Mouse (Mus musculus): ENCODE data around the gene Ptpn9. TPM values are rescaled to one million over a fixed set of nuclear protein-coding genes. Genes with fewer than 3 reads are reported as not detected.
"Not testable (repeated sequence)": the region's sequence is repeated elsewhere in the genome, so short reads cannot be mapped to it uniquely, and the experiment has no call there.

Gene Ptpn9
- 28.6 and 30.7 TPM in 2 replicates for polyA plus RNA-seq (2015; fragmentation: Nextera tagmentation; extraction: Ambion mirVana)

GRCm38 (mm10) chr9:56994286-56995197, at the start of gene Ptpn9:
Gene Ptpn9 (plus strand): TSS chr9:56994923.
- peak; percentile 82 for ATAC-seq (ENCODE audit: insufficient number of reproducible peaks, insufficient read depth, low FRiP score, low TSS enrichment, low read depth)
- Histone ChIP-seq H3K4me2 (peak within 1 kb of the TSS; percentile 77), H3K4me3 (peak within 1 kb of the TSS; percentile 94), H3K9ac (peak within 1 kb of the TSS; percentile 95), H3K27ac (peak within 1 kb of the TSS; percentile 98), H3K27me3 (no peaks in the 10 kb centered on the region), H3K9me3 (no peaks in the 10 kb centered on the region), H3K36me3 (no peaks in the 10 kb centered on the region), H3K4me1 (peaks cover 6% of the 10 kb centered on the region; the same call in 1 of the 2 replicates)
- WGBS = 2% methylated on average over 62 of the region's 62 CpGs

- H3K36me3 ChIP-seq; H3K27me3 ChIP-seq; H3K4me3 ChIP-seq; H3K9ac ChIP-seq; ATAC-seq (ENCODE audit: insufficient number of reproducible peaks, insufficient read depth, low FRiP score, low TSS enrichment, low read depth); H3K9me3 ChIP-seq; H3K4me2 ChIP-seq; H3K27ac ChIP-seq: not testable (repeated sequence)
- peaks cover 11% of the 10 kb centered on the region for H3K4me1 ChIP-seq
- 23% methylated on average over 3 of the region's 3 CpGs for WGBS
Observed at GRCm38 (mm10) chr9:56947481-56947880, 47.2 kb upstream of the Ptpn9 start.

- H3K36me3 ChIP-seq; H3K4me3 ChIP-seq; H3K9me3 ChIP-seq; H3K27me3 ChIP-seq; ATAC-seq (ENCODE audit: insufficient number of reproducible peaks, insufficient read depth, low FRiP score, low TSS enrichment, low read depth); H3K9ac ChIP-seq; H3K27ac ChIP-seq; H3K4me2 ChIP-seq: not testable (repeated sequence)
- H3K4me1 ChIP-seq = peaks cover 11% of the 10 kb centered on the region
- WGBS = 84% methylated on average over 5 of the region's 5 CpGs
Observed at GRCm38 (mm10) chr9:56948699-56949098, 46.0 kb upstream of the Ptpn9 start.

- Histone ChIP-seq H3K36me3 (no peaks in the 10 kb centered on the region), H3K27ac (peak overlapping the region; percentile 72), H3K9me3 (no peaks in the 10 kb centered on the region), H3K27me3 (no peaks in the 10 kb centered on the region), H3K4me1 (peaks cover 11% of the 10 kb centered on the region), H3K9ac (peak overlapping the region; percentile 67), H3K4me3 (peak overlapping the region; percentile 65), H3K4me2 (peak overlapping the region; percentile 82)
- 17% methylated on average over 13 of the region's 13 CpGs for WGBS
- no peak for ATAC-seq (ENCODE audit: insufficient number of reproducible peaks, insufficient read depth, low FRiP score, low TSS enrichment, low read depth)
Observed at GRCm38 (mm10) chr9:56949767-56950166, 45.0 kb upstream of the Ptpn9 start.

- Histone ChIP-seq H3K4me3 (peak within 1 kb of the TSS; percentile 65), H3K36me3 (peaks cover 3% of the 10 kb centered on the region; the same call in 1 of the 2 replicates), H3K9me3 (no peaks in the 10 kb centered on the region), H3K4me2 (peak within 1 kb of the TSS; percentile 82), H3K27me3 (no peaks in the 10 kb centered on the region), H3K27ac (peak within 1 kb of the TSS; percentile 95), H3K4me1 (peaks cover 11% of the 10 kb centered on the region), H3K9ac (peak within 1 kb of the TSS; percentile 83)
- peak; percentile 98 for ATAC-seq (ENCODE audit: insufficient number of reproducible peaks, insufficient read depth, low FRiP score, low TSS enrichment, low read depth)
- WGBS = under 1% methylated on average over 50 of the region's 50 CpGs
Observed at GRCm38 (mm10) chr9:56950414-56951400, 44.0 kb upstream of the Ptpn9 start, which contains the start of gene Snupn. Gene Snupn (plus strand): TSS chr9:56950878.

GRCm38 (mm10) chr9:56953562-56953961, 41.2 kb upstream of the Ptpn9 start:
- Histone ChIP-seq H3K4me1 (peaks cover 11% of the 10 kb centered on the region), H3K36me3 (peaks cover 18% of the 10 kb centered on the region; the same call in 1 of the 2 replicates), H3K27me3 (no peaks in the 10 kb centered on the region), H3K4me2 (no peak overlapping the region), H3K9ac (no peak overlapping the region), H3K27ac (no peak overlapping the region), H3K4me3 (no peak overlapping the region), H3K9me3 (no peaks in the 10 kb centered on the region)
- WGBS = 93% methylated on average over 1 of the region's 1 CpGs
- ATAC-seq (ENCODE audit: insufficient number of reproducible peaks, insufficient read depth, low FRiP score, low TSS enrichment, low read depth) = no peak

GRCm38 (mm10) chr9:56956966-56957675, 37.6 kb upstream of the Ptpn9 start:
- 0 out of 2 replicates have a peak, but pooled peaks cover 3% of the 10 kb centered on the region for H3K9me3 ChIP-seq
- peaks cover 39% of the 10 kb centered on the region for H3K36me3 ChIP-seq
- no peak for ATAC-seq (ENCODE audit: insufficient number of reproducible peaks, insufficient read depth, low FRiP score, low TSS enrichment, low read depth)
- 71% methylated on average over 7 of the region's 7 CpGs for WGBS
- H3K9ac ChIP-seq = no peak overlapping the region
- no peak overlapping the region for H3K4me3 ChIP-seq
- no peaks in the 10 kb centered on the region for H3K27me3 ChIP-seq
- H3K4me2 ChIP-seq = no peak overlapping the region
- no peak overlapping the region for H3K27ac ChIP-seq
- H3K4me1 ChIP-seq = no peaks in the 10 kb centered on the region

GRCm38 (mm10) chr9:56958689-56959088, 36.0 kb upstream of the Ptpn9 start:
- 0 out of 2 replicates have a peak, but pooled peaks cover 3% of the 10 kb centered on the region for H3K9me3 ChIP-seq
- H3K4me3 ChIP-seq = no peak overlapping the region
- H3K4me1 ChIP-seq = no peaks in the 10 kb centered on the region
- no peak overlapping the region for H3K27ac ChIP-seq
- H3K36me3 ChIP-seq = peaks cover 54% of the 10 kb centered on the region
- H3K9ac ChIP-seq = no peak overlapping the region
- ATAC-seq (ENCODE audit: insufficient number of reproducible peaks, insufficient read depth, low FRiP score, low TSS enrichment, low read depth) = no peak
- no peak overlapping the region for H3K4me2 ChIP-seq
- H3K27me3 ChIP-seq = no peaks in the 10 kb centered on the region
- WGBS = 90% methylated on average over 2 of the region's 2 CpGs

GRCm38 (mm10) chr9:56961591-56961990, 33.1 kb upstream of the Ptpn9 start:
- ATAC-seq (ENCODE audit: insufficient number of reproducible peaks, insufficient read depth, low FRiP score, low TSS enrichment, low read depth) = no peak
- Histone ChIP-seq H3K4me3 (no peak overlapping the region), H3K27ac (no peak overlapping the region), H3K36me3 (peaks cover 62% of the 10 kb centered on the region), H3K9me3 (0 out of 2 replicates have a peak, but pooled peaks cover 3% of the 10 kb centered on the region), H3K4me1 (no peaks in the 10 kb centered on the region), H3K9ac (no peak overlapping the region), H3K27me3 (no peaks in the 10 kb centered on the region), H3K4me2 (no peak overlapping the region)
- WGBS = 97% methylated on average over 3 of the region's 3 CpGs

GRCm38 (mm10) chr9:56970158-56970557, 24.6 kb upstream of the Ptpn9 start:
- ATAC-seq (ENCODE audit: insufficient number of reproducible peaks, insufficient read depth, low FRiP score, low TSS enrichment, low read depth) = no peak
- H3K4me3 ChIP-seq = no peak overlapping the region
- 78% methylated on average over 2 of the region's 2 CpGs for WGBS
- peaks cover 46% of the 10 kb centered on the region for H3K36me3 ChIP-seq
- no peaks in the 10 kb centered on the region for H3K27me3 ChIP-seq
- H3K27ac ChIP-seq = no peak overlapping the region
- no peaks in the 10 kb centered on the region for H3K9me3 ChIP-seq
- no peak overlapping the region for H3K9ac ChIP-seq
- H3K4me2 ChIP-seq = no peak overlapping the region
- H3K4me1 ChIP-seq = no peaks in the 10 kb centered on the region

Data from embryonic facial prominence, embryonic 13.5 days (tissue).